Mouse (Mus musculus) forebrain, embryonic 12.5 days (tissue): ENCODE measurements around the gene Tsc22d4. TPM values are rescaled to one million over a fixed set of nuclear protein-coding genes. Genes with fewer than 3 reads are reported as not detected.

Experiments
- ATAC-seq: fragments of 200-750 bp; cut with Nextera tagmentation; 2 replicates; pipeline ENCODE4 v1.8.0; 2017; ENCODE audit warnings: moderate TSS enrichment; ENCODE audit not compliant: low FRiP score
- H3K27ac ChIP-seq: fragments of 300-500 bp; sonication (generic); 2 replicates; pipeline ENCODE4 v1.5.1; 2016; ENCODE audit warnings: mild to moderate bottlenecking
- H3K27me3 ChIP-seq: fragments of 300-500 bp; sonication (generic); 2 replicates; pipeline ENCODE4 v1.6.1; 2016; ENCODE audit warnings: mild to moderate bottlenecking
- H3K36me3 ChIP-seq: fragments of 300-500 bp; sonication (generic); replicated peaks from 2 replicates; pipeline ENCODE4 v1.6.1; 2016; ENCODE audit warnings: mild to moderate bottlenecking
- H3K4me1 ChIP-seq: fragments of 300-500 bp; sonication (generic); 2 replicates; pipeline ENCODE4 v1.6.1; 2016
- H3K4me2 ChIP-seq: fragments of 300-500 bp; sonication (generic); 2 replicates; pipeline ENCODE4 v1.6.1; 2016; ENCODE audit warnings: mild to moderate bottlenecking, moderate library complexity
- H3K4me3 ChIP-seq: fragments of 300-500 bp; sonication (generic); replicated peaks from 2 replicates; pipeline ENCODE4 v1.5.1; 2016; ENCODE audit warnings: mild to moderate bottlenecking
- H3K9ac ChIP-seq: fragments of 300-500 bp; sonication (generic); 2 replicates; pipeline ENCODE4 v1.6.1; 2016; ENCODE audit warnings: mild to moderate bottlenecking
- H3K9me3 ChIP-seq: fragments of 300-500 bp; sonication (generic); 2 replicates; pipeline ENCODE4 v1.6.1; 2016
- WGBS: fragments of 180-500 bp; shearing (Covaris S2); methylation state at CpG from one replicate; pipeline ENCODE4 v1.1.7; 2016; 5-methylcytosine and 5-hydroxymethylcytosine counted together
- polyA plus RNA-seq: library from polyadenylated mRNA; unstranded; fragments of >200 nt; fragmentation: Nextera tagmentation; extraction: Ambion mirVana; gene quantifications from 2 replicates; pipeline ENCODE4 v1.2.1, GENCODE M21; 2016

The Tsc22d4 gene
- polyA plus RNA-seq, 1 experiment from 2014 or later, result 73.2 TPM

GRCm38 (mm10) chr5:137756106-137756505 is 10.6 kb downstream of the Tsc22d4 start:
- no peak overlapping the region; the same call in 1 of the 2 replicates for H3K27ac ChIP-seq
- H3K9ac ChIP-seq, result no peak overlapping the region
- no peaks in the 10 kb centered on the region for H3K9me3 ChIP-seq
- ATAC-seq, result no peak
- 77% methylated on average over 3 of the region's 3 CpGs for WGBS
- no peak overlapping the region for H3K4me3 ChIP-seq
- H3K27me3 ChIP-seq, result no peaks in the 10 kb centered on the region
- H3K4me1 ChIP-seq, result peaks cover 8% of the 10 kb centered on the region; the same call in 1 of the 2 replicates
- peaks cover 63% of the 10 kb centered on the region for H3K36me3 ChIP-seq
- no peak overlapping the region for H3K4me2 ChIP-seq

GRCm38 (mm10) chr5:137756882-137757661 is 11.5 kb downstream of the Tsc22d4 start:
- Histone ChIP-seq H3K4me2 (no peak overlapping the region), H3K4me3 (no peak overlapping the region), H3K9me3 (no peaks in the 10 kb centered on the region), H3K27me3 (no peaks in the 10 kb centered on the region), H3K36me3 (peaks cover 54% of the 10 kb centered on the region), H3K4me1 (peaks cover 8% of the 10 kb centered on the region; the same call in 1 of the 2 replicates), H3K9ac (no peak overlapping the region), H3K27ac (no peak overlapping the region)
- 43% methylated on average over 10 of the region's 10 CpGs for WGBS
- ATAC-seq, result peak; percentile 54; the same call in 1 of the 2 replicates

GRCm38 (mm10) chr5:137757887-137758286 is 12.4 kb downstream of the Tsc22d4 start:
- Histone ChIP-seq H3K4me1 (peaks cover 8% of the 10 kb centered on the region; the same call in 1 of the 2 replicates), H3K27me3 (no peaks in the 10 kb centered on the region), H3K36me3 (peaks cover 47% of the 10 kb centered on the region), H3K4me2 (no peak overlapping the region), H3K9ac (no peak overlapping the region), H3K27ac (no peak overlapping the region), H3K4me3 (no peak overlapping the region), H3K9me3 (no peaks in the 10 kb centered on the region)
- WGBS, result 76% methylated on average over 6 of the region's 6 CpGs
- ATAC-seq, result no peak

GRCm38 (mm10) chr5:137758921-137759534 is 13.5 kb downstream of the Tsc22d4 start:
- no peak overlapping the region for H3K4me3 ChIP-seq
- no peak overlapping the region for H3K4me2 ChIP-seq
- H3K9ac ChIP-seq, result no peak overlapping the region
- H3K36me3 ChIP-seq, result peaks cover 36% of the 10 kb centered on the region
- peak overlapping the region; percentile 50; the same call in 1 of the 2 replicates for H3K27ac ChIP-seq
- ATAC-seq, result no peak
- H3K27me3 ChIP-seq, result no peaks in the 10 kb centered on the region
- H3K4me1 ChIP-seq, result peaks cover 8% of the 10 kb centered on the region; the same call in 1 of the 2 replicates
- WGBS, result 89% methylated on average over 19 of the region's 19 CpGs
- no peaks in the 10 kb centered on the region for H3K9me3 ChIP-seq

DNA sequence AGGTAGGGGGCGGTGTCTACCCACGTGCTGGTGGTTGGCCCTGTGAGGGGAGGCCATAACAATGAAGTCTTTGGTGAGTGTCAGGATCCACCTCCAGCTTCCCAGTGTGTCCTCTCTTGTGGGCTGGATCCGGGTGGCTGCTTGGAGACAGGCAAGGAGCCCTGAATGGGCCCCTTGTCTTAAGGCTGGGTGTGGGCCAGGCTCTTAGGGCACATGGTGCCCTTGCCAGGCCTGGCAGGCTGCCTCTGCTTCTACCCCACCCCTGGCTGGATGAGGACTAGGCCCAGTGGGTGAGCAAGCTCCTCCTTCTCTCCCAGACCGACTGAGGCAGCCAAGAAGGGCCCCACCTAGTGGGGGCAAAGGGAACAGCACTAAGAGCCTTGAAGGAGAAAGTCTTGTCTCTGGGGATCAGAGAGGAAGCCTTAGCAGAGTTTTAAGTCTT is 14.5 kb downstream of the Tsc22d4 start:
- Histone ChIP-seq H3K4me2 (no peak overlapping the region), H3K4me3 (no peak overlapping the region), H3K9ac (no peak overlapping the region), H3K4me1 (peaks cover 8% of the 10 kb centered on the region; the same call in 1 of the 2 replicates), H3K9me3 (no peaks in the 10 kb centered on the region), H3K27ac (0 out of 2 replicates have a peak overlapping the region, but pooled peaks have one; percentile 50), H3K27me3 (no peaks in the 10 kb centered on the region), H3K36me3 (peaks cover 31% of the 10 kb centered on the region)
- ATAC-seq, result peak; percentile 73
- 25% methylated on average over 4 of the region's 4 CpGs for WGBS

DNA sequence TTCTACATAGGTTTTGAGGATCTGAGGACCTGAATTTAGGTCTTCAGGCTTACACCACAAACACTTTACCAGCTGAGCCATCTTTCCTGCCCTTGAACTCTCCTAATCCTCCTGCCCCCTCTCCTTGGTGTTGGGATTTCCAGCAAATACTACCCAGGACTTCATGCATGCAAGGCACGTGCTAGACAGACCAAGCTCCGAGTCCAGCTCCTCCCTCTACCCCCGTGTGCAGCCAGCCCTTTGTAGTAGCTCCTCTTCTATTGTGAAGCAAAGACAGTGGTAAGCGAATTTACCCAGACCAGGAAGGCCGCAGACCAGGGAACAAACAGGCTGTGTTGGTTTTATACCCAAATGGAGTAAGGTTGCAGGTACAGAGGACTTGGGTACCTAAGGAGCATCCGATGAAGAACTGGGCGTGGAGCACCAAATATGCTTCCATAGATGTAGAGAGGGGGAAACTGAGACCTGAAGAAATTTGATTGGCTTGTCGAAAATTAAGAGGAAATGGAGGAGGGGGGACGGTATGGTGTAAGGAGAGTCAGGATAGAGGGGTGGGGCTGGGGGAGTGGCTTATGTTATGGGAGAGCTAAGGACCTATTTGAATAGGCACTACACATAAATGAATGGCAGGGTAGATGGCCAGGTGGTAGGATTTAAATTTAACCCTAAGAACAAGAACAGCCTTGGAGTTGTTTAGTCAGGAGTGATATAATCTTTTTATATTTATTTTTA is 19.2 kb downstream of the Tsc22d4 start:
- Histone ChIP-seq H3K4me1 (peaks cover 9% of the 10 kb centered on the region), H3K27me3 (no peaks in the 10 kb centered on the region), H3K36me3 (no peaks in the 10 kb centered on the region), H3K4me3 (no peak overlapping the region), H3K4me2 (no peak overlapping the region), H3K9me3 (peaks cover 3% of the 10 kb centered on the region; the same call in 1 of the 2 replicates), H3K9ac (no peak overlapping the region), H3K27ac (no peak overlapping the region)
- 56% methylated on average over 9 of the region's 9 CpGs for WGBS
- no peak for ATAC-seq

- Histone ChIP-seq H3K27ac (no peak overlapping the region), H3K4me2 (no peak overlapping the region), H3K4me3 (no peak overlapping the region), H3K36me3 (no peaks in the 10 kb centered on the region), H3K27me3 (no peaks in the 10 kb centered on the region), H3K9ac (no peak overlapping the region), H3K4me1 (peaks cover 6% of the 10 kb centered on the region), H3K9me3 (peaks cover 3% of the 10 kb centered on the region; the same call in 1 of the 2 replicates)
- WGBS, result 69% methylated on average over 3 of the region's 3 CpGs
- ATAC-seq, result no peak
Measured at GRCm38 (mm10) chr5:137766270-137766669, 20.7 kb downstream of the Tsc22d4 start.

DNA sequence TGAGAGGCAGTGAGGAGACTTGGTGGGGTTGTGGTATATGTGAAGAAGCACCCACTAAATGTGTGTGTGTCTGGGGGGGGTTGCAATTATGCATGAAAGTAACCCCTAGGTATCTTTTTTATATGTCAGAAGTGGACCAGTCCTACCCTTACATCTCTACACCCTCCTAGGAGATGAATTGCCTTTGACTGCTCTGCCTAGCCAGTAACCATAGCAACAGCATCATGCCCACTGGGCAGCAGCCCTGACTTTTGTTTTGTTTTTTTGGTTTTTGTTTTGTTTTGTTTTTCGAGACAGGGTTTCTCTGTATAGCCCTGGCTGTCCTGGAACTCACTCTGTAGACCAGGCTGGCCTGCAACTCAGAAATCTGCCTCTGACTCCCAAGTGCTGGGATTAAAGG is 22.9 kb downstream of the Tsc22d4 start:
- H3K9me3 ChIP-seq, result peaks cover 3% of the 10 kb centered on the region; the same call in 1 of the 2 replicates
- no peak overlapping the region; the same call in 1 of the 2 replicates for H3K9ac ChIP-seq
- H3K4me3 ChIP-seq, result no peak overlapping the region
- no peaks in the 10 kb centered on the region for H3K36me3 ChIP-seq
- no peak for ATAC-seq
- H3K27ac ChIP-seq, result no peak overlapping the region
- peaks cover 6% of the 10 kb centered on the region for H3K4me1 ChIP-seq
- H3K27me3 ChIP-seq, result no peaks in the 10 kb centered on the region
- H3K4me2 ChIP-seq, result no peak overlapping the region
- 28% methylated on average over 1 of the region's 1 CpGs for WGBS

- H3K27ac ChIP-seq, result no peak overlapping the region
- WGBS, result 49% methylated on average over 2 of the region's 2 CpGs
- no peaks in the 10 kb centered on the region for H3K27me3 ChIP-seq
- no peak overlapping the region for H3K4me3 ChIP-seq
- no peaks in the 10 kb centered on the region for H3K36me3 ChIP-seq
- peaks cover 3% of the 10 kb centered on the region; the same call in 1 of the 2 replicates for H3K9me3 ChIP-seq
- no peak overlapping the region for H3K4me2 ChIP-seq
- H3K4me1 ChIP-seq, result peaks cover 6% of the 10 kb centered on the region
- H3K9ac ChIP-seq, result no peak overlapping the region
- ATAC-seq, result 0 out of 2 replicates have a peak, but pooled peaks have one; percentile 55
Measured at GRCm38 (mm10) chr5:137770709-137771108, 25.2 kb downstream of the Tsc22d4 start.

GRCm38 (mm10) chr5:137772755-137773154 is 27.2 kb downstream of the Tsc22d4 start:
- Histone ChIP-seq H3K27me3 (no peaks in the 10 kb centered on the region), H3K4me2 (no peak overlapping the region), H3K9ac (no peak overlapping the region), H3K36me3 (no peaks in the 10 kb centered on the region), H3K9me3 (no peaks in the 10 kb centered on the region), H3K4me3 (no peak overlapping the region), H3K4me1 (peaks cover 7% of the 10 kb centered on the region), H3K27ac (no peak overlapping the region)
- no peak for ATAC-seq

GRCm38 (mm10) chr5:137775587-137776290 is 30.2 kb downstream of the Tsc22d4 start:
- H3K4me3 ChIP-seq, result no peak overlapping the region
- WGBS, result 96% methylated on average over 2 of the region's 2 CpGs
- H3K27ac ChIP-seq, result no peak overlapping the region
- H3K4me1 ChIP-seq, result peaks cover 21% of the 10 kb centered on the region
- H3K36me3 ChIP-seq, result peaks cover 8% of the 10 kb centered on the region
- H3K27me3 ChIP-seq, result no peaks in the 10 kb centered on the region
- H3K9me3 ChIP-seq, result no peaks in the 10 kb centered on the region
- H3K4me2 ChIP-seq, result no peak overlapping the region
- no peak for ATAC-seq
- H3K9ac ChIP-seq, result no peak overlapping the region
